26 mouse cellular contexts compared by ENCODE assay signal in genomic region chr13:46757946-46758345, GRCm38 (mm10).
"Had no signal": no experiment of that assay in that cellular context is flagged by ENCODE, and none has a peak within 500 bp of the region (broad histone marks: within the 10 kb centered on the region; RNA-seq: fewer than 3 reads in every experiment).

No protein-coding gene starts in this region.

- H3K4me3 ChIP-seq: gastrocnemius, adult 2 months; heart, embryonic 10.5 days; heart, embryonic 12.5 days; hindbrain, embryonic 10.5 days; hindbrain, embryonic 13.5 days; hindbrain, embryonic 15.5 days; kidney, embryonic 15.5 days; limb, embryonic 13.5 days; limb, embryonic 15.5 days; liver, embryonic 12.5 days had no signal

- H3K4me2 ChIP-seq: heart, embryonic 12.5 days; hindbrain, embryonic 13.5 days; hindbrain, embryonic 15.5 days; kidney, embryonic 15.5 days; limb, embryonic 13.5 days; limb, embryonic 15.5 days; liver, embryonic 12.5 days had no signal

- H3K9me3 ChIP-seq: heart, embryonic 10.5 days; heart, embryonic 12.5 days; hindbrain, embryonic 10.5 days; hindbrain, embryonic 13.5 days; hindbrain, embryonic 15.5 days; kidney, embryonic 15.5 days; limb, embryonic 13.5 days; limb, embryonic 15.5 days; liver, embryonic 12.5 days had no signal

- H3K27me3 ChIP-seq: heart, embryonic 12.5 days; hindbrain, embryonic 13.5 days; hindbrain, embryonic 15.5 days; kidney, embryonic 15.5 days; limb, embryonic 13.5 days; limb, embryonic 15.5 days; liver, embryonic 12.5 days had no signal

- H3K27ac ChIP-seq: gastrocnemius, adult 2 months; heart, embryonic 10.5 days; hindbrain, embryonic 10.5 days; hindbrain, embryonic 15.5 days; hindbrain, postnatal 0 days; kidney, embryonic 15.5 days; kidney, postnatal 0 days; limb, embryonic 13.5 days; limb, embryonic 15.5 days; liver, embryonic 12.5 days had no signal

- DNase-seq: gastrocnemius, adult 2 months; gastrocnemius, postnatal 10 days; gastrocnemius, postnatal 25 days; heart, adult 18-20 months; heart, postnatal 10 days; heart, postnatal 4 days; kidney, adult 11 months; kidney, adult 2 months; kidney, adult 9 months; kidney, postnatal 14 days; kidney, postnatal 36 days; layer of hippocampus, adult 9-11 months; layer of hippocampus, postnatal 36 days; left cerebral cortex, postnatal 4 days had no signal

- H3K9ac ChIP-seq: heart, embryonic 12.5 days; hindbrain, embryonic 13.5 days; hindbrain, embryonic 15.5 days; kidney, embryonic 15.5 days; limb, embryonic 13.5 days; limb, embryonic 15.5 days; liver, embryonic 12.5 days had no signal

- H3K4me1 ChIP-seq: heart, embryonic 10.5 days; heart, embryonic 12.5 days; hindbrain, embryonic 15.5 days; limb, embryonic 15.5 days; liver, embryonic 12.5 days had no signal

- ATAC-seq: intestine, embryonic 16.5 days; liver, embryonic 12.5 days had no signal
